In the genomic region with DNA sequence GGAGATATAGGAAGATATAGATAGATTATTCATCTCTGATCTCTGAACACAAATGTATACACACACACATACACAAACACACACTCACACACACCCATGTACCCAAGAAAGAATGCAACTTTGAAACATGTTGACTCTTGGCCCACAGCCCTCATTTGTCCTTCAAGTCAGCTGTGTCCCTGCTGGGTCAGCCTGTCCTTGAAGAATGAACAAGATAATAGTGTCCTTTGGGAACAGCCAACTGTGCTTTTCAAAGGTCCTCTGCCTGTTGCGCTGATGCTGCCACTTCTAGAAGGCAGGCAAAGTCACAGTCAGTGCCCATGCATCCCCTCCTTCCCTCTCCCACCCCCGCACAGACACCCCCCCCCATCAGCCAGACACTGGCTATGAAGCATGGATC, we compare ENCODE assay signal across 11 mouse cellular contexts.
"Had no signal": no experiment of that assay in that cellular context is flagged by ENCODE, and none has a peak within 500 bp of the region (broad histone marks: within the 10 kb centered on the region; RNA-seq: fewer than 3 reads in every experiment).

No protein-coding gene starts in this region.

- H3K4me2 ChIP-seq: liver, embryonic 11.5 days; liver, embryonic 15.5 days; midbrain, embryonic 13.5 days had no signal

- H3K9me3 ChIP-seq: limb, embryonic 10.5 days; liver, embryonic 15.5 days; midbrain, embryonic 13.5 days had no signal

- DNase-seq: kidney, postnatal 25 days; lung, adult 2 months; lung, postnatal 36 days; right cerebral cortex, postnatal 4 days; spleen, adult 18-20 months had no signal

- H3K27me3 ChIP-seq: liver, embryonic 15.5 days had no signal

- H3K27ac ChIP-seq: left cerebral cortex, adult 2 months; limb, embryonic 10.5 days; liver, embryonic 15.5 days; midbrain, embryonic 13.5 days had no signal

- ATAC-seq: lung, postnatal 0 days; midbrain, embryonic 13.5 days had no signal

- H3K4me1 ChIP-seq: limb, embryonic 10.5 days; liver, embryonic 15.5 days; midbrain, embryonic 13.5 days had no signal

- H3K9ac ChIP-seq: liver, embryonic 15.5 days; midbrain, embryonic 13.5 days had no signal

- H3K36me3 ChIP-seq: midbrain, embryonic 13.5 days had no signal

- H3K4me3 ChIP-seq: left cerebral cortex, adult 2 months; limb, embryonic 10.5 days; liver, embryonic 15.5 days; midbrain, embryonic 13.5 days had no signal
